Mouse (Mus musculus) liver, embryonic 14.5 days (tissue): ENCODE measurements at regions not wholly inside any gene's neighbourhood (a gene's known extent, or its start where the extent isn't known, plus 50 kb on each side); places are given as distances from the start of the nearest gene placed in this dataset.

Experiments
- ATAC-seq: fragments of 200-750 bp; cut with Nextera tagmentation; 2 replicates; pipeline ENCODE4 v1.8.0; 2017; ENCODE audit warnings: moderate number of reproducible peaks, mild to moderate bottlenecking, moderate library complexity; ENCODE audit not compliant: insufficient read depth
- DNase-seq, 3 experiments: peaks; one replicate each; pipeline ENCODE4 v3.0.0-alpha.2; 2012 to 2013; ENCODE audit warnings: low read depth in 3 of 3, low spot score in 3 of 3
- H3K27ac ChIP-seq: fragments of 300-500 bp; sonication (generic); 2 replicates; pipeline ENCODE4 v1.5.1; 2014; ENCODE audit warnings: moderate library complexity, mild to moderate bottlenecking, control low read depth, inconsistent platforms
- H3K27me3 ChIP-seq: fragments of 300-500 bp; sonication (generic); 2 replicates; pipeline ENCODE4 v1.6.1; 2014; ENCODE audit warnings: mild to moderate bottlenecking, low read length, moderate library complexity; ENCODE audit not compliant: control insufficient read depth, insufficient read depth
- H3K36me3 ChIP-seq: fragments of 300-500 bp; sonication (generic); replicated peaks from 2 replicates; pipeline ENCODE4 v1.6.1; 2014; ENCODE audit warnings: low read depth; ENCODE audit not compliant: control insufficient read depth, insufficient read depth
- H3K4me1 ChIP-seq, 2 experiments: fragments of 200-500 bp in 1 of 2; fragments of 300-500 bp in 1 of 2; sonication (generic) in 1 of 2; replicated peaks; 2 replicates each; pipeline ENCODE4 v1.6.1; 2012 to 2014; ENCODE audit warnings: antibody characterized with exemption in 1 of 2, inconsistent platforms in 1 of 2, low read length in 1 of 2; ENCODE audit not compliant: control insufficient read depth in 2 of 2, insufficient read depth in 2 of 2
- H3K4me2 ChIP-seq: fragments of 300-500 bp; sonication (generic); 2 replicates; pipeline ENCODE4 v1.6.1; 2014; ENCODE audit warnings: low read depth, mild to moderate bottlenecking, control low read depth, moderate library complexity
- H3K4me3 ChIP-seq, 2 experiments: fragments of 200-500 bp in 1 of 2; fragments of 300-500 bp in 1 of 2; sonication (generic) in 1 of 2; 2 replicates each; pipeline ENCODE4 v1.5.1; 2012 to 2014; ENCODE audit warnings: low read depth in 2 of 2, low read length in 2 of 2, mild to moderate bottlenecking in 2 of 2, control low read depth in 1 of 2, inconsistent platforms in 1 of 2, moderate library complexity in 1 of 2; ENCODE audit not compliant: insufficient read depth in 1 of 2
- H3K9ac ChIP-seq: fragments of 300-500 bp; sonication (generic); replicated peaks from 2 replicates; pipeline ENCODE4 v1.6.1; 2014; ENCODE audit warnings: mild to moderate bottlenecking, control low read depth, moderate library complexity
- H3K9me3 ChIP-seq: fragments of 300-500 bp; sonication (generic); 2 replicates; pipeline ENCODE4 v1.6.1; 2016; ENCODE audit warnings: low read length, mixed read lengths; ENCODE audit not compliant: control insufficient read depth
- CTCF ChIP-seq: IDR thresholded peaks from 2 replicates; pipeline ENCODE4 v1.5.1; 2016; ENCODE audit warnings: antibody characterized with exemption, low read depth, control low read depth
- EP300 ChIP-seq: IDR thresholded peaks from 2 replicates; pipeline ENCODE4 v1.6.1; 2016; ENCODE audit warnings: antibody characterized with exemption, low read depth
- WGBS: fragments of 180-500 bp; shearing (Covaris S2); extraction: QIAGEN DNeasy Blood & Tissue Kit; methylation state at CpG from one replicate; pipeline ENCODE4 v1.1.7; 2014; ENCODE audit not compliant: insufficient replicate concordance; 5-methylcytosine and 5-hydroxymethylcytosine counted together

- no peak overlapping the region for H3K4me3 ChIP-seq
- no peak overlapping the region for H3K4me2 ChIP-seq
- 58% methylated on average over 5 of the region's 5 CpGs for WGBS
- H3K9ac ChIP-seq: no peak overlapping the region
- no peaks in the 10 kb centered on the region for H3K9me3 ChIP-seq
- ATAC-seq (no peak), DNase-seq (no peak)
- H3K27me3 ChIP-seq: no peaks in the 10 kb centered on the region
- no peaks in the 10 kb centered on the region for H3K36me3 ChIP-seq
- H3K27ac ChIP-seq: no peak overlapping the region
- no peak for TF ChIP-seq CTCF
- TF ChIP-seq EP300: no peak
- no peaks in the 10 kb centered on the region for H3K4me1 ChIP-seq
Observed at GRCm38 (mm10) chr10:95079979-95080378, 135.3 kb upstream of the Plxnc1 start.

DNA sequence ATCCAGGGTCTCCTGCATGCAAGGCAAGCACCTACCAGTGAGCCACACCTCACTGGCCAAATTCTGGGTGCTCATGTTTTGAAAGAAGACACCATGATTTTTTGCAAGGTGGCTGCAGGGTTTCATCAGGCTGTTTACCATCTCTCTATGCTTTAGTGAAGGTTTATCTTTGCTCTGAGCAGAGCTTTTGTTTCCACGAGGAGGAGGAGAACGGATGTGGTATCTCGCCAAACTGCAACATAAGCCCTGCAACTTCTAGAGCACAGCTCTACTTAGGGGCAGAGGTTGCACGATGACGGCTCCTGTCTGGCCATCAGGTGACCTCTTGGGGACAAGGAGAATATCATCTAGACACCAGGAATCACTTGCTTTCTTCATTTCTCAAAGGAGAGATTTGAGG lies 131.8 kb upstream of the Plxnc1 start:
- TF ChIP-seq EP300: no peak
- TF ChIP-seq CTCF: no peak
- WGBS: 43% methylated on average over 5 of the region's 5 CpGs
- no peaks in the 10 kb centered on the region for H3K36me3 ChIP-seq
- no peak for DNase-seq
- no peak for ATAC-seq
- no peak overlapping the region for H3K4me2 ChIP-seq
- H3K4me3 ChIP-seq: no peak overlapping the region
- H3K4me1 ChIP-seq: no peaks in the 10 kb centered on the region
- H3K27me3 ChIP-seq: no peaks in the 10 kb centered on the region
- H3K9me3 ChIP-seq: no peaks in the 10 kb centered on the region
- H3K27ac ChIP-seq: no peak overlapping the region
- no peak overlapping the region for H3K9ac ChIP-seq

- H3K9ac ChIP-seq: no peak overlapping the region
- no peaks in the 10 kb centered on the region for H3K27me3 ChIP-seq
- H3K27ac ChIP-seq: no peak overlapping the region
- no peak overlapping the region for H3K4me3 ChIP-seq
- H3K9me3 ChIP-seq: no peaks in the 10 kb centered on the region
- ATAC-seq: no peak
- H3K4me1 ChIP-seq: no peaks in the 10 kb centered on the region
- no peak for TF ChIP-seq CTCF
- TF ChIP-seq EP300: no peak
- no peak overlapping the region for H3K4me2 ChIP-seq
- DNase-seq: no peak
- WGBS: 67% methylated on average over 4 of the region's 4 CpGs
- no peaks in the 10 kb centered on the region for H3K36me3 ChIP-seq
Observed at GRCm38 (mm10) chr10:95075897-95076296, 131.3 kb upstream of the Plxnc1 start.

GRCm38 (mm10) chr10:95074959-95075590 lies 130.4 kb upstream of the Plxnc1 start:
- no peak for TF ChIP-seq EP300
- TF ChIP-seq CTCF: no peak
- peak in 1 of 3 experiments; percentile 19 for DNase-seq
- no peak for ATAC-seq
- H3K9me3 ChIP-seq: no peaks in the 10 kb centered on the region
- H3K9ac ChIP-seq: no peak overlapping the region
- no peak overlapping the region for H3K4me2 ChIP-seq
- no peaks in the 10 kb centered on the region for H3K36me3 ChIP-seq
- H3K4me1 ChIP-seq: no peaks in the 10 kb centered on the region
- WGBS: 28% methylated on average over 5 of the region's 5 CpGs
- no peak overlapping the region for H3K4me3 ChIP-seq
- no peaks in the 10 kb centered on the region for H3K27me3 ChIP-seq
- no peak overlapping the region for H3K27ac ChIP-seq

GRCm38 (mm10) chr10:95074381-95074780 lies 129.7 kb upstream of the Plxnc1 start:
- ATAC-seq (no peak), DNase-seq (no peak)
- H3K4me1 ChIP-seq: no peaks in the 10 kb centered on the region
- no peaks in the 10 kb centered on the region for H3K9me3 ChIP-seq
- no peak overlapping the region for H3K4me2 ChIP-seq
- H3K9ac ChIP-seq: no peak overlapping the region
- H3K36me3 ChIP-seq: no peaks in the 10 kb centered on the region
- no peak overlapping the region for H3K4me3 ChIP-seq
- TF ChIP-seq EP300 (no peak), CTCF (no peak)
- no peaks in the 10 kb centered on the region for H3K27me3 ChIP-seq
- H3K27ac ChIP-seq: no peak overlapping the region
- WGBS: 71% methylated on average over 2 of the region's 2 CpGs
